Mouse (Mus musculus) NIH3T3 (cell line): Measurements from ENCODE around the gene Dlk2.

ENCODE experiments used
- DNase-seq: peaks from one replicate; pipeline ENCODE4 v3.0.0-alpha.2; 2012; ENCODE audit warnings: low read depth

Gene Dlk2

GRCm38 (mm10) chr17:46322046-46322823 lies 25.0 kb downstream of the Dlk2 start:
- no peak for DNase-seq

GRCm38 (mm10) chr17:46327413-46327905 lies 30.2 kb downstream of the Dlk2 start:
- no peak for DNase-seq

GRCm38 (mm10) chr17:46327906-46328534 lies 30.8 kb downstream of the Dlk2 start, which contains the start of gene Abcc10:
TSS of gene Abcc10 (minus strand) at chr17:46328352.
- DNase-seq = peak; percentile 92

GRCm38 (mm10) chr17:46328723-46329122 lies 31.5 kb downstream of the Dlk2 start:
- DNase-seq = peak; percentile 31

GRCm38 (mm10) chr17:46336475-46336874 lies 39.3 kb downstream of the Dlk2 start:
- DNase-seq = peak; percentile 71

GRCm38 (mm10) chr17:46341208-46341607 lies 44.0 kb downstream of the Dlk2 start:
- DNase-seq = no peak

- no peak for DNase-seq
These were observed 53.9 kb downstream of the Dlk2 start for GRCm38 (mm10) chr17:46351026-46351700.
